14 mouse cellular contexts compared by ENCODE assay signal in genomic region chr1:151616555-151617205, GRCm38 (mm10). TPM values are rescaled to one million over a fixed set of nuclear protein-coding genes. Genes with fewer than 3 reads are reported as not detected.
DNase-seq lines count a peak whose midpoint lies in the region; ATAC-seq lines count a peak whose summit lies in the region.
"Had no signal": no experiment of that assay in that cellular context is flagged by ENCODE, and none has a peak within 500 bp of the region (broad histone marks: within the 10 kb centered on the region; RNA-seq: fewer than 3 reads in every experiment).

No protein-coding gene starts in this region.

- no peak overlapping the region for H3K4me2 ChIP-seq in neural tube, embryonic 15.5 days
- H3K4me2 ChIP-seq: kidney, embryonic 15.5 days; limb, embryonic 15.5 days; midbrain, embryonic 15.5 days had no signal

- H3K4me1 ChIP-seq in neural tube, embryonic 15.5 days: peaks cover 6% of the 10 kb centered on the region; the same call in 1 of the 2 replicates
- H3K4me1 ChIP-seq: limb, embryonic 15.5 days; midbrain, embryonic 15.5 days had no signal

- ATAC-seq in neural tube, embryonic 15.5 days (ENCODE audit: low FRiP score): no peak
- ATAC-seq: forebrain, postnatal 0 days; midbrain, embryonic 15.5 days had no signal

- H3K9me3 ChIP-seq in neural tube, embryonic 15.5 days (replicated peaks): no peaks in the 10 kb centered on the region
- H3K9me3 ChIP-seq: kidney, embryonic 15.5 days; limb, embryonic 15.5 days; midbrain, embryonic 15.5 days had no signal

- H3K4me3 ChIP-seq in neural tube, embryonic 15.5 days (replicated peaks): no peak overlapping the region
- H3K4me3 ChIP-seq: kidney, embryonic 15.5 days; limb, embryonic 15.5 days; midbrain, embryonic 15.5 days had no signal

- DNase-seq in right cerebral cortex, adult 18-20 months: peak; percentile 43
- DNase-seq in right cerebral cortex, postnatal 10 days (ENCODE audit: low spot score in 2 of 2): no peak
- DNase-seq in R1 (ENCODE audit: low read depth, low spot score): peak; percentile 81
- DNase-seq in frontal cortex, adult 2 months (ENCODE audit: extremely low spot score in 1 of 2, low spot score in 1 of 2): peak; percentile 22 to 60
- DNase-seq in spleen, postnatal 36 days (ENCODE audit: low spot score in 2 of 2): peak; percentile 10 to 22
- DNase-seq in kidney, postnatal 4 days: no peak
- DNase-seq: forebrain, postnatal 0 days; heart, postnatal 10 days; retina, postnatal 1 day; thymus, postnatal 25 days had no signal

- H3K27ac ChIP-seq in neural tube, embryonic 15.5 days (replicated peaks): no peak overlapping the region
- H3K27ac ChIP-seq: kidney, embryonic 15.5 days; limb, embryonic 15.5 days; midbrain, embryonic 15.5 days had no signal

- H3K27me3 ChIP-seq in neural tube, embryonic 15.5 days (replicated peaks): no peaks in the 10 kb centered on the region
- H3K27me3 ChIP-seq: kidney, embryonic 15.5 days; limb, embryonic 15.5 days; midbrain, embryonic 15.5 days had no signal

- 93% methylated on average over 7 of the region's 7 CpGs for WGBS in neural tube, embryonic 15.5 days

- H3K9ac ChIP-seq in neural tube, embryonic 15.5 days (replicated peaks): no peak overlapping the region
- H3K9ac ChIP-seq: forebrain, postnatal 0 days; kidney, embryonic 15.5 days; limb, embryonic 15.5 days; midbrain, embryonic 15.5 days had no signal

- no peaks in the 10 kb centered on the region for H3K36me3 ChIP-seq in neural tube, embryonic 15.5 days
- H3K36me3 ChIP-seq: kidney, embryonic 15.5 days; limb, embryonic 15.5 days; midbrain, embryonic 15.5 days had no signal

RNA-seq across cellular contexts. Expression of gene Fam129a, which starts 45.7 kb away (rescaled TPM):
- polyA plus RNA-seq in frontal cortex, adult 2 months (2012; rRNA removed): 1.8 TPM in 2 replicates
- 3.6 and 5.4 TPM in 2 replicates for polyA plus RNA-seq in neural tube, embryonic 15.5 days (2015; fragmentation: Nextera tagmentation; extraction: Ambion mirVana)

Comparison
In these comparisons a context has a peak if more than half of its experiments do, and no peak if none do; other contexts are left out.
1. DNase-seq: peak in right cerebral cortex, adult 18-20 months (single experiment), R1 (single experiment), frontal cortex, adult 2 months (2 of 2) and spleen, postnatal 36 days (2 of 2); none in right cerebral cortex, postnatal 10 days (0 of 2) and kidney, postnatal 4 days (0 of 2).